Mouse (Mus musculus) lung, adult 10 weeks (tissue): ENCODE measurements around the gene Pqlc3. TPM values are rescaled to one million over a fixed set of nuclear protein-coding genes. Genes with fewer than 3 reads are reported as not detected.

Source experiments
- polyA plus RNA-seq: library from polyadenylated mRNA; stranded (reverse); fragments of 350-450 nt; fragmentation: Illumina TruSeq; extraction: RNeasy Lipid Tissue Mini Kit (QIAGEN cat#74804); gene quantifications from one replicate; pipeline ENCODE4 v1.2.3, GENCODE M21; 2014; ENCODE audit warnings: low read depth, low replicate concordance; ENCODE audit not compliant: insufficient read depth

Gene Pqlc3
- polyA plus RNA-seq: 23.3 TPM

GRCm38 (mm10) chr12:16999739-17000497 is at the start of gene Pqlc3:
Pqlc3 (minus strand) TSS chr12:17000408.

GRCm38 (mm10) chr12:17011100-17011870 is 11.1 kb upstream of the Pqlc3 start, which contains the start of gene 2410004P03Rik:
2410004P03Rik (minus strand) TSS chr12:17011727.

Other genes starting within 250 kb of the Pqlc3 start
- 0.07 TPM for gene Greb1, start 199.5 kb downstream of the Pqlc3 start, polyA plus RNA-seq
- 15.7 TPM for gene E2f6, start 189.4 kb downstream of the Pqlc3 start, polyA plus RNA-seq
- 19.1 TPM for gene Rock2, start 105.5 kb downstream of the Pqlc3 start, polyA plus RNA-seq
- gene 2410004P03Rik, start 11.3 kb upstream of the Pqlc3 start, polyA plus RNA-seq: 13.4 TPM
- 0.22 TPM for gene Kcnf1, start 176.5 kb upstream of the Pqlc3 start, polyA plus RNA-seq